10 mouse cellular contexts compared by ENCODE assay signal in genomic region chr5:119370931-119371330, GRCm38 (mm10).
DNase-seq lines count a peak whose midpoint lies in the region; ATAC-seq and TF ChIP-seq lines count a peak whose summit lies in the region.
"Had no signal": no experiment of that assay in that cellular context is flagged by ENCODE, and none has a peak within 500 bp of the region (broad histone marks: within the 10 kb centered on the region; RNA-seq: fewer than 3 reads in every experiment).

No protein-coding gene starts in this region.

- no peak overlapping the region for H3K27ac ChIP-seq in heart, embryonic 12.5 days (ENCODE audit: poor library complexity, severe bottlenecking)
- H3K27ac ChIP-seq in forebrain, embryonic 16.5 days (ENCODE audit: low read length): no peak overlapping the region
- no peak overlapping the region for H3K27ac ChIP-seq in midbrain, embryonic 10.5 days (replicated peaks)
- no peak overlapping the region for H3K27ac ChIP-seq in gastrocnemius, adult 2 months

- H3K9me3 ChIP-seq in heart, embryonic 12.5 days (replicated peaks): no peaks in the 10 kb centered on the region
- H3K9me3 ChIP-seq in forebrain, embryonic 16.5 days (ENCODE audit: control insufficient read depth, low read length): no peaks in the 10 kb centered on the region
- 0 out of 2 replicates have a peak, but pooled peaks cover 3% of the 10 kb centered on the region for H3K9me3 ChIP-seq in midbrain, embryonic 10.5 days (replicated peaks)

- no peak overlapping the region for H3K4me3 ChIP-seq in heart, embryonic 12.5 days
- H3K4me3 ChIP-seq in forebrain, embryonic 16.5 days (replicated peaks; ENCODE audit: low read length): 0 out of 2 replicates have a peak overlapping the region, but pooled peaks have one; percentile 6
- H3K4me3 ChIP-seq in midbrain, embryonic 10.5 days: peak overlapping the region; percentile 30
- no peak overlapping the region for H3K4me3 ChIP-seq in gastrocnemius, adult 2 months

- WGBS in heart, embryonic 12.5 days: 42% methylated on average over 16 of the region's 16 CpGs
- WGBS in forebrain, embryonic 16.5 days: 3% methylated on average over 16 of the region's 16 CpGs
- 25% methylated on average over 16 of the region's 16 CpGs for WGBS in midbrain, embryonic 10.5 days

- no peak for ATAC-seq in heart, embryonic 12.5 days (ENCODE audit: insufficient number of reproducible peaks, low FRiP score)
- ATAC-seq in forebrain, embryonic 16.5 days: no peak

- H3K9ac ChIP-seq in heart, embryonic 12.5 days: no peak overlapping the region
- H3K9ac ChIP-seq in forebrain, embryonic 16.5 days (replicated peaks; ENCODE audit: low read depth, low read length): peak overlapping the region; percentile 18; the same call in 1 of the 2 replicates

- no peak for DNase-seq in heart, postnatal 10 days
- peak; percentile 9 for DNase-seq in Muller cell, postnatal 12 days (ENCODE audit: inconsistent ontology term)
- peak; percentile 38 for DNase-seq in midbrain, embryonic 10.5 days (ENCODE audit: low spot score)
- DNase-seq in adrenal gland, adult (ENCODE audit: inconsistent age in 2 of 2, low spot score in 1 of 2): no peak
- DNase-seq in frontal cortex, postnatal 25 days (ENCODE audit: low spot score in 2 of 2): no peak
- DNase-seq in gastrocnemius, adult 2 months: no peak
- DNase-seq: heart, postnatal 4 days; liver had no signal

- intact Hi-C loops in heart, postnatal 10 days (cut with DNase I): no loop called here
- intact Hi-C loops in gastrocnemius, adult 2 months (cut with DNase I): no loop called here

- 0 out of 2 replicates have a peak, but pooled peaks cover 3% of the 10 kb centered on the region for H3K27me3 ChIP-seq in heart, embryonic 12.5 days (replicated peaks)
- no peaks in the 10 kb centered on the region; the same call in 1 of the 2 replicates for H3K27me3 ChIP-seq in forebrain, embryonic 16.5 days (replicated peaks; ENCODE audit: control insufficient read depth, insufficient read depth, low read length)
- peaks cover 97% of the 10 kb centered on the region for H3K27me3 ChIP-seq in midbrain, embryonic 10.5 days (ENCODE audit: low read depth, poor library complexity, severe bottlenecking)

- H3K36me3 ChIP-seq in heart, embryonic 12.5 days: no peaks in the 10 kb centered on the region
- no peaks in the 10 kb centered on the region for H3K36me3 ChIP-seq in forebrain, embryonic 16.5 days (ENCODE audit: control insufficient read depth, insufficient read depth)
- no peaks in the 10 kb centered on the region for H3K36me3 ChIP-seq in midbrain, embryonic 10.5 days

- no peak for TF ChIP-seq CTCF in gastrocnemius, adult 2 months (IDR thresholded peaks at IDR 0.05)

- 0 out of 2 replicates have a peak, but pooled peaks cover 3% of the 10 kb centered on the region for H3K4me1 ChIP-seq in heart, embryonic 12.5 days (replicated peaks)
- H3K4me1 ChIP-seq in forebrain, embryonic 16.5 days (replicated peaks; ENCODE audit: control insufficient read depth, insufficient read depth, low read length): peaks cover 7% of the 10 kb centered on the region; the same call in 1 of the 2 replicates
- H3K4me1 ChIP-seq in midbrain, embryonic 10.5 days: peaks cover 12% of the 10 kb centered on the region

- peak overlapping the region; percentile 31; the same call in 1 of the 2 replicates for H3K4me2 ChIP-seq in heart, embryonic 12.5 days
- H3K4me2 ChIP-seq in forebrain, embryonic 16.5 days (ENCODE audit: low read length): peak overlapping the region; percentile 37

Comparison
In these comparisons a context has a peak if more than half of its experiments do, and no peak if none do; other contexts are left out.
1. H3K4me3 ChIP-seq: peak in forebrain, embryonic 16.5 days (single experiment) and midbrain, embryonic 10.5 days (single experiment); none in heart, embryonic 12.5 days (single experiment) and gastrocnemius, adult 2 months (single experiment).
2. DNase-seq: peak in Muller cell, postnatal 12 days (single experiment) and midbrain, embryonic 10.5 days (single experiment); none in heart, postnatal 10 days (0 of 2), adrenal gland, adult (0 of 2), frontal cortex, postnatal 25 days (0 of 2) and gastrocnemius, adult 2 months (single experiment).